In the genomic region with DNA sequence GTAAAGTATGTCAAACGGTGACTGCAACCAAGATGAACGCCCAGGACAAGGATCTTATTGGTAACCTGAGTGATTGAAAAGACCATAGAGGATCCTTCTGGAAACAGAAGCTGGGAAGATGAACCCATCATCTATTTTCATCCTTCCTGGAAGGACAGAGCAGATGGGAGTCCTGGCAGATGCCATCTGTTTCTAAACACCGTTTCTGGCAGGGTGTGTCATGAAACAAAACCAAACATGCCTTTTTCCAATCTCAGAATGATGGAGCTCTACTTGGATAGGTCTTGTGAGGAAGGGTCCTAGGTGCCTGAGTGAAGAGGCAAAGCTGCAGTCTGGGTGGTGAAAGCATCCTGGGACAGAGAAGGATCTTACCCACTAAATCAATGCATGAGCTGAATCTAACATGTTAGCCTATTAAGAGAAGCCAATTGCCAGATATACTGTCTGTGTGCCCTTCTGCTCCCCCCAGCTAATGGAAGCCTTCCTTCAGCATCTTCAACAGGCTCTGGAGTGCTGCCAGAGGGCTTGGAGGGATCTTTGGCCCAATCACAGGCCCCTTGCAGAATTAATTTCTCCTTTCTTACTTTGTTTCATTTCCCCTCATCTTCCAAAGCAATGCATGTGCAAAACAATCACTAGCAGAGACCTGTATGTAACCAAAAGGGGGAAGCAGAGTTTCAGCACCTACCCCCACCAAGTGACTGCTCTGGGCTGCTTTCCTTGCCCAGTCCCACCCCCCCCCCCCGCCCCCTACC, we compare ENCODE assay signal across 12 mouse cellular contexts.
DNase-seq lines count a peak whose midpoint lies in the region; ATAC-seq and TF ChIP-seq lines count a peak whose summit lies in the region.
"Had no signal": no experiment of that assay in that cellular context is flagged by ENCODE, and none has a peak within 500 bp of the region (broad histone marks: within the 10 kb centered on the region; RNA-seq: fewer than 3 reads in every experiment).

No protein-coding gene starts in this region.

- no peaks in the 10 kb centered on the region for H3K27me3 ChIP-seq in lung, embryonic 16.5 days (ENCODE audit: control insufficient read depth, insufficient read depth, low read depth, low read length)
- H3K27me3 ChIP-seq in hindbrain, postnatal 0 days (ENCODE audit: insufficient read depth, low read length): no peaks in the 10 kb centered on the region

- no peak overlapping the region for H3K4me3 ChIP-seq in lung, embryonic 16.5 days (ENCODE audit: low read length)
- no peak overlapping the region for H3K4me3 ChIP-seq in hindbrain, postnatal 0 days (ENCODE audit: low read length)

- DNase-seq in lung, postnatal 25 days (ENCODE audit: low spot score): no peak
- DNase-seq in cerebellum, postnatal 10 days: peak; percentile 80 to 83
- peak; percentile 49 for DNase-seq in hindbrain, postnatal 0 days (ENCODE audit: low spot score)
- peak; percentile 51 for DNase-seq in right cerebral cortex, postnatal 4 days
- no peak for DNase-seq in gastrocnemius, adult 8-10 months (ENCODE audit: low spot score in 2 of 2)
- DNase-seq: adrenal gland, adult 2 months; heart, postnatal 14 days had no signal

- peaks cover 21% of the 10 kb centered on the region for H3K4me1 ChIP-seq in lung, embryonic 16.5 days (replicated peaks; ENCODE audit: control insufficient read depth, insufficient read depth, low read length)
- H3K4me1 ChIP-seq in hindbrain, postnatal 0 days (ENCODE audit: insufficient read depth, low read length): peaks cover 48% of the 10 kb centered on the region

- WGBS in lung, embryonic 16.5 days: 68% methylated on average over 4 of the region's 4 CpGs
- WGBS in hindbrain, postnatal 0 days: 58% methylated on average over 4 of the region's 4 CpGs

- H3K27ac ChIP-seq in lung, embryonic 16.5 days (ENCODE audit: low read length): peak overlapping the region; percentile 84
- peak overlapping the region; percentile 83 for H3K27ac ChIP-seq in hindbrain, postnatal 0 days
- H3K27ac ChIP-seq: kidney, postnatal 0 days had no signal

- H3K4me2 ChIP-seq in lung, embryonic 16.5 days (ENCODE audit: low read depth, low read length): no peak overlapping the region
- no peak overlapping the region for H3K4me2 ChIP-seq in hindbrain, postnatal 0 days (ENCODE audit: low read depth, low read length)
- H3K4me2 ChIP-seq: liver, embryonic 11.5 days had no signal

- H3K36me3 ChIP-seq in lung, embryonic 16.5 days (ENCODE audit: control insufficient read depth, insufficient read depth, low read length): no peaks in the 10 kb centered on the region
- no peaks in the 10 kb centered on the region for H3K36me3 ChIP-seq in hindbrain, postnatal 0 days (ENCODE audit: insufficient read depth, low read length)
- H3K36me3 ChIP-seq: G1E had no signal

- no peak for TF ChIP-seq CTCF in hindbrain, postnatal 0 days (IDR thresholded peaks at IDR 0.05; ENCODE audit: low read depth)

- no peaks in the 10 kb centered on the region for H3K9me3 ChIP-seq in lung, embryonic 16.5 days (ENCODE audit: control insufficient read depth, low read length)
- H3K9me3 ChIP-seq in hindbrain, postnatal 0 days (ENCODE audit: low read length): no peaks in the 10 kb centered on the region

- no peak for ATAC-seq in lung, embryonic 16.5 days (ENCODE audit: low read depth)
- ATAC-seq in hindbrain, postnatal 0 days: no peak
- ATAC-seq in erythroid progenitor cell, adult 5-6 weeks (replicated peaks; ENCODE audit: low FRiP score, poor library complexity, severe bottlenecking): no peak

- no peak overlapping the region for H3K9ac ChIP-seq in lung, embryonic 16.5 days (ENCODE audit: low read length)
- H3K9ac ChIP-seq in hindbrain, postnatal 0 days (replicated peaks; ENCODE audit: low read length): no peak overlapping the region

Comparison
In these comparisons a context has a peak if more than half of its experiments do, and no peak if none do; other contexts are left out.
1. DNase-seq: peak in cerebellum, postnatal 10 days (2 of 2), hindbrain, postnatal 0 days (single experiment) and right cerebral cortex, postnatal 4 days (single experiment); none in lung, postnatal 25 days (single experiment) and gastrocnemius, adult 8-10 months (0 of 2).